ENCODE assay signal across 10 mouse cellular contexts in genomic region chr16:11069271-11069670, GRCm38 (mm10). TPM values are rescaled to one million over a fixed set of nuclear protein-coding genes. Genes with fewer than 3 reads are reported as not detected.
DNase-seq lines count a peak whose midpoint lies in the region; ATAC-seq and TF ChIP-seq lines count a peak whose summit lies in the region.
"Had no signal": no experiment of that assay in that cellular context is flagged by ENCODE, and none has a peak within 500 bp of the region (broad histone marks: within the 10 kb centered on the region; RNA-seq: fewer than 3 reads in every experiment).

No protein-coding gene starts in this region.

- WGBS in lung, embryonic 14.5 days = 47% methylated on average over 6 of the region's 6 CpGs
- WGBS in hindbrain, embryonic 16.5 days = 73% methylated on average over 6 of the region's 6 CpGs
- WGBS in neural tube, embryonic 13.5 days = 91% methylated on average over 6 of the region's 6 CpGs

- intact Hi-C loops in gastrocnemius, adult 2 months (cut with DNase I) = no loop called here
- intact Hi-C loops in gastrocnemius, postnatal 14 days (cut with DNase I; ENCODE audit: low total_unique reads) = no loop called here

- H3K9me3 ChIP-seq in lung, embryonic 14.5 days (ENCODE audit: low read depth, low read length) = no peaks in the 10 kb centered on the region
- no peaks in the 10 kb centered on the region for H3K9me3 ChIP-seq in hindbrain, embryonic 16.5 days (ENCODE audit: control insufficient read depth, low read length)
- H3K9me3 ChIP-seq in neural tube, embryonic 13.5 days = no peaks in the 10 kb centered on the region

- no peak for DNase-seq in gastrocnemius, adult 2 months
- no peak for DNase-seq in gastrocnemius, postnatal 14 days
- no peak for DNase-seq in lung, embryonic 14.5 days
- no peak for DNase-seq in lung, postnatal 14 days
- DNase-seq in thymus, adult 18-20 months = no peak
- DNase-seq: gastrocnemius, postnatal 36 days; right cerebral cortex, postnatal 25 days had no signal

- no peaks in the 10 kb centered on the region for H3K27me3 ChIP-seq in lung, embryonic 14.5 days (ENCODE audit: insufficient read depth, low read length)
- no peaks in the 10 kb centered on the region for H3K27me3 ChIP-seq in hindbrain, embryonic 16.5 days (replicated peaks; ENCODE audit: control insufficient read depth, insufficient read depth, low read length)
- no peaks in the 10 kb centered on the region for H3K27me3 ChIP-seq in neural tube, embryonic 13.5 days

- ATAC-seq in lung, embryonic 14.5 days (ENCODE audit: insufficient read depth) = no peak
- ATAC-seq in hindbrain, embryonic 16.5 days = no peak
- ATAC-seq in neural tube, embryonic 13.5 days (ENCODE audit: low read depth) = no peak
- no peak for ATAC-seq in inflammation-experienced regulatory T-cells, adult 6 months

- no peak overlapping the region for H3K4me3 ChIP-seq in gastrocnemius, adult 2 months
- H3K4me3 ChIP-seq in lung, embryonic 14.5 days (ENCODE audit: low read depth, low read length) = no peak overlapping the region
- no peak overlapping the region for H3K4me3 ChIP-seq in hindbrain, embryonic 16.5 days (ENCODE audit: low read length)
- H3K4me3 ChIP-seq in neural tube, embryonic 13.5 days = 0 out of 2 replicates have a peak overlapping the region, but pooled peaks have one; percentile 1

- H3K9ac ChIP-seq in lung, embryonic 14.5 days = no peak overlapping the region
- 0 out of 2 replicates have a peak overlapping the region, but pooled peaks have one; percentile 3 for H3K9ac ChIP-seq in hindbrain, embryonic 16.5 days (ENCODE audit: low read depth, low read length)
- H3K9ac ChIP-seq in neural tube, embryonic 13.5 days = peak overlapping the region; percentile 90

- H3K4me2 ChIP-seq in lung, embryonic 14.5 days = peak overlapping the region; percentile 25; the same call in 1 of the 2 replicates
- H3K4me2 ChIP-seq in hindbrain, embryonic 16.5 days (ENCODE audit: low read length) = peak overlapping the region; percentile 35; the same call in 1 of the 2 replicates
- peak overlapping the region; percentile 77 for H3K4me2 ChIP-seq in neural tube, embryonic 13.5 days

- TF ChIP-seq CTCF in gastrocnemius, adult 2 months (IDR thresholded peaks at IDR 0.05) = no peak
- no peak for TF ChIP-seq CTCF in lung, embryonic 14.5 days (IDR thresholded peaks at IDR 0.05; ENCODE audit: low read depth)

- peak overlapping the region; percentile 61 for H3K27ac ChIP-seq in gastrocnemius, adult 2 months
- H3K27ac ChIP-seq in lung, embryonic 14.5 days (ENCODE audit: low read depth) = peak overlapping the region; percentile 48; the same call in 1 of the 2 replicates
- peak overlapping the region; percentile 9; the same call in 1 of the 2 replicates for H3K27ac ChIP-seq in hindbrain, embryonic 16.5 days (ENCODE audit: low read depth, low read length)
- H3K27ac ChIP-seq in neural tube, embryonic 13.5 days (replicated peaks) = 0 out of 2 replicates have a peak overlapping the region, but pooled peaks have one; percentile 68

- H3K36me3 ChIP-seq in lung, embryonic 14.5 days (ENCODE audit: insufficient read depth) = peaks cover 34% of the 10 kb centered on the region
- H3K36me3 ChIP-seq in hindbrain, embryonic 16.5 days (ENCODE audit: control insufficient read depth, insufficient read depth, low read length) = peaks cover 8% of the 10 kb centered on the region; the same call in 1 of the 2 replicates
- peaks cover 31% of the 10 kb centered on the region for H3K36me3 ChIP-seq in neural tube, embryonic 13.5 days

- peaks cover 24% of the 10 kb centered on the region for H3K4me1 ChIP-seq in lung, embryonic 14.5 days (ENCODE audit: insufficient read depth)
- peaks cover 67% of the 10 kb centered on the region for H3K4me1 ChIP-seq in hindbrain, embryonic 16.5 days (ENCODE audit: control insufficient read depth, insufficient read depth, low read depth, low read length)
- H3K4me1 ChIP-seq in neural tube, embryonic 13.5 days (replicated peaks) = peaks cover 87% of the 10 kb centered on the region

RNA-seq across cellular contexts. Expression of gene Litaf, which starts 3.3 kb away (rescaled TPM):
- total RNA-seq in gastrocnemius, adult 2 months (2021) = 1 to 10 TPM; 4.8 to 9.3 TPM
- total RNA-seq in gastrocnemius, postnatal 14 days (2021) = 10 to 100 TPM; 17.0 to 19.2 TPM
- polyA plus RNA-seq in lung, embryonic 14.5 days (2014; fragmentation: Nextera tagmentation; extraction: Ambion mirVana) = 112 and 116 TPM in 2 replicates
- polyA plus RNA-seq in hindbrain, embryonic 16.5 days (2015; fragmentation: Nextera tagmentation; extraction: Ambion mirVana) = 28.9 and 31.6 TPM in 2 replicates
- polyA plus RNA-seq in neural tube, embryonic 13.5 days (2015; fragmentation: Nextera tagmentation; extraction: Ambion mirVana) = 41.2 and 41.5 TPM in 2 replicates
- 10 to 100 TPM; 29.9 to 99.4 (median 39.3) TPM for polyA plus RNA-seq in inflammation-experienced regulatory T-cells, adult 6 months (2017; shearing (Covaris generic))

RNA-seq across cellular contexts. Expression of gene Snn, which starts 8.5 kb away (rescaled TPM):
- 1 to 10 TPM; 2.7 to 3.1 TPM for total RNA-seq in gastrocnemius, adult 2 months (2021)
- total RNA-seq in gastrocnemius, postnatal 14 days (2021) = 10 to 100 TPM in 1 of 2 experiments, 1 to 10 TPM in 1; 7.6 to 10.9 TPM
- polyA plus RNA-seq in lung, embryonic 14.5 days (2014; fragmentation: Nextera tagmentation; extraction: Ambion mirVana) = 56.7 and 57.7 TPM in 2 replicates
- polyA plus RNA-seq in hindbrain, embryonic 16.5 days (2015; fragmentation: Nextera tagmentation; extraction: Ambion mirVana) = 134 and 150 TPM in 2 replicates
- polyA plus RNA-seq in neural tube, embryonic 13.5 days (2015; fragmentation: Nextera tagmentation; extraction: Ambion mirVana) = 123 and 124 TPM in 2 replicates
- 1 to 10 TPM in 2 of 3 experiments, under 1 TPM in 1; 0.84 to 1.3 (median 1.1) TPM for polyA plus RNA-seq in inflammation-experienced regulatory T-cells, adult 6 months (2017; shearing (Covaris generic))

Comparison
In these comparisons a context has a peak if more than half of its experiments do, and no peak if none do; other contexts are left out.
1. H3K27ac ChIP-seq: peak in every context shown above with its lines; median percentile 68 in neural tube, embryonic 13.5 days; 61 in gastrocnemius, adult 2 months; 48 in lung, embryonic 14.5 days; 9 in hindbrain, embryonic 16.5 days.
2. H3K4me2 ChIP-seq: peak in every context shown above with its lines; median percentile 77 in neural tube, embryonic 13.5 days; 35 in hindbrain, embryonic 16.5 days; 25 in lung, embryonic 14.5 days.
3. RNA of gene Snn, which starts 8.5 kb away (polyA plus RNA-seq): 134 to 150 TPM in hindbrain, embryonic 16.5 days, 123 to 124 TPM in neural tube, embryonic 13.5 days and 56.7 to 57.7 TPM in lung, embryonic 14.5 days; 0.84 to 1.3 TPM in inflammation-experienced regulatory T-cells, adult 6 months; every median in the first group is over 10 times any median in the second.